Mouse (Mus musculus) hindbrain, embryonic 15.5 days (tissue): ENCODE measurements around the gene Fgfr2. TPM values are rescaled to one million over a fixed set of nuclear protein-coding genes. Genes with fewer than 3 reads are reported as not detected.

Source experiments
- ATAC-seq: fragments of 200-750 bp; cut with Nextera tagmentation; 2 replicates; pipeline ENCODE4 v1.8.0; 2017; ENCODE audit warnings: low read depth, moderate number of reproducible peaks, moderate TSS enrichment; ENCODE audit not compliant: low FRiP score
- H3K27ac ChIP-seq: fragments of 300-500 bp; sonication (generic); replicated peaks from 2 replicates; pipeline ENCODE4 v1.5.1; 2015; ENCODE audit warnings: mild to moderate bottlenecking, inconsistent platforms
- H3K27me3 ChIP-seq: fragments of 300-500 bp; sonication (generic); 2 replicates; pipeline ENCODE4 v1.6.1; 2015; ENCODE audit warnings: control low read depth, inconsistent platforms
- H3K36me3 ChIP-seq: fragments of 300-500 bp; sonication (generic); 2 replicates; pipeline ENCODE4 v1.6.1; 2015; ENCODE audit warnings: control low read depth, inconsistent platforms
- H3K4me1 ChIP-seq: fragments of 300-500 bp; sonication (generic); replicated peaks from 2 replicates; pipeline ENCODE4 v1.6.1; 2015; ENCODE audit warnings: control low read depth, inconsistent platforms
- H3K4me2 ChIP-seq: fragments of 300-500 bp; sonication (generic); 2 replicates; pipeline ENCODE4 v1.6.1; 2015; ENCODE audit warnings: moderate library complexity, mild to moderate bottlenecking, inconsistent platforms
- H3K4me3 ChIP-seq: fragments of 300-500 bp; sonication (generic); 2 replicates; pipeline ENCODE4 v1.5.1; 2015; ENCODE audit warnings: mild to moderate bottlenecking, inconsistent platforms
- H3K9ac ChIP-seq: fragments of 300-500 bp; sonication (generic); 2 replicates; pipeline ENCODE4 v1.6.1; 2015; ENCODE audit warnings: inconsistent platforms
- H3K9me3 ChIP-seq: fragments of 300-500 bp; sonication (generic); 2 replicates; pipeline ENCODE4 v1.6.1; 2016; ENCODE audit warnings: control low read depth, inconsistent platforms
- WGBS: fragments of 180-500 bp; shearing (Covaris S2); methylation state at CpG from one replicate; pipeline ENCODE4 v1.1.7; 2015; 5-methylcytosine and 5-hydroxymethylcytosine counted together
- polyA plus RNA-seq: library from polyadenylated mRNA; unstranded; fragments of >200 nt; fragmentation: Nextera tagmentation; extraction: Ambion mirVana; gene quantifications from 2 replicates; pipeline ENCODE4 v1.2.1, GENCODE M21; 2015

Fgfr2 gene
- polyA plus RNA-seq, 1 experiment from 2014 or later: 28.5 TPM

DNA sequence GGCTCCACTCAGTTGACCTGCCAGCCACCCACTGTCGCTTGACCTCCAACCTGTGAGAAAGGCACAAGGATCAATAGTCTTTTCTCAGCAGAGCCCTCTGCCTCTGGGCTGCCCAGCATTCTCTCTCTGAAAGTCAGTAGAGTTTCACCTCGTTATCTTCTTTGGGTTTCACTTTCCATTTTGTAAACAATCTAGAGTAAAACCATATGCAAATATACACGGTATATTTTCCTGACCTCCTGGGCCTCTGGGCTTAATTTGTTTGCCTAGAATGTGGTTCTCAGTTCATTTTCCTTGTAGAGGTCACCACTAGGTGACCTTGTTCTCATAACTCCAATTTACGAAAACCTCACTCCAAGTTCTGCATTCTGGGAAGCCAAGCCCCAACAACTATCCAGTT, 2322.5 kb downstream of the Fgfr2 start:
- Histone ChIP-seq H3K4me3 (no peak overlapping the region), H3K9ac (no peak overlapping the region), H3K27ac (no peak overlapping the region), H3K9me3 (no peaks in the 10 kb centered on the region), H3K4me1 (no peaks in the 10 kb centered on the region), H3K4me2 (no peak overlapping the region), H3K36me3 (no peaks in the 10 kb centered on the region), H3K27me3 (no peaks in the 10 kb centered on the region)
- WGBS: 77% methylated on average over 4 of the region's 4 CpGs
- ATAC-seq: no peak

GRCm38 (mm10) chr7:130799418-130799817, 2323.7 kb downstream of the Fgfr2 start:
- H3K9me3 ChIP-seq: no peaks in the 10 kb centered on the region
- H3K4me3 ChIP-seq: no peak overlapping the region
- H3K9ac ChIP-seq: no peak overlapping the region
- no peak overlapping the region for H3K27ac ChIP-seq
- WGBS: 92% methylated on average over 10 of the region's 10 CpGs
- no peak for ATAC-seq
- H3K4me1 ChIP-seq: no peaks in the 10 kb centered on the region
- no peaks in the 10 kb centered on the region for H3K36me3 ChIP-seq
- no peak overlapping the region for H3K4me2 ChIP-seq
- H3K27me3 ChIP-seq: no peaks in the 10 kb centered on the region

GRCm38 (mm10) chr7:130797524-130797923, 2325.6 kb downstream of the Fgfr2 start:
- 89% methylated on average over 6 of the region's 6 CpGs for WGBS
- Histone ChIP-seq H3K9me3 (no peaks in the 10 kb centered on the region), H3K27ac (no peak overlapping the region), H3K4me1 (no peaks in the 10 kb centered on the region), H3K27me3 (no peaks in the 10 kb centered on the region), H3K4me2 (no peak overlapping the region), H3K36me3 (no peaks in the 10 kb centered on the region), H3K4me3 (no peak overlapping the region), H3K9ac (no peak overlapping the region)
- ATAC-seq: no peak

GRCm38 (mm10) chr7:130796786-130797185, 2326.4 kb downstream of the Fgfr2 start:
- Histone ChIP-seq H3K27ac (no peak overlapping the region), H3K4me2 (no peak overlapping the region), H3K4me1 (no peaks in the 10 kb centered on the region), H3K9me3 (no peaks in the 10 kb centered on the region), H3K4me3 (no peak overlapping the region), H3K27me3 (no peaks in the 10 kb centered on the region), H3K36me3 (no peaks in the 10 kb centered on the region), H3K9ac (no peak overlapping the region)
- no peak for ATAC-seq
- 68% methylated on average over 8 of the region's 8 CpGs for WGBS

DNA sequence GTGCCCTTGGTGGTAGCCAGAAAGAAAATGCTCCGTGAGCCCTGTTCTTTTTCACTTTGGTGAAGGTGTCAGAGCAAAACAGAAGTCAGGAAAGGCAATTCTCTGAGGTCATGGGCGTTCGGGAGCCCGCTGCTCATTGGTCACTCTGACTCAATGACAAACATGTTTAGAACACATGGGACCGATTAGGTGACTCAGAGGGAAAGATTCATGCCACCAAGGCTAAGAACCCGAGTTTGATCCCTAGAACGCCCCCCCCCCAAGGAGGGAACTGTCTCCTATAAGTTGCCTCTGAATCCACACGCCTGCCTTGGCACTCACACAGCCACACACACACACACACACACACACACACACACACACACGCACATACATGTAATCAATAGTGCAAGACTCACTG, 2329.5 kb downstream of the Fgfr2 start:
- WGBS: 87% methylated on average over 9 of the region's 9 CpGs
- H3K4me2 ChIP-seq: no peak overlapping the region
- no peaks in the 10 kb centered on the region for H3K4me1 ChIP-seq
- no peak overlapping the region for H3K4me3 ChIP-seq
- no peak for ATAC-seq
- H3K36me3 ChIP-seq: no peaks in the 10 kb centered on the region
- no peaks in the 10 kb centered on the region for H3K27me3 ChIP-seq
- no peak overlapping the region for H3K9ac ChIP-seq
- no peak overlapping the region for H3K27ac ChIP-seq
- H3K9me3 ChIP-seq: no peaks in the 10 kb centered on the region

DNA sequence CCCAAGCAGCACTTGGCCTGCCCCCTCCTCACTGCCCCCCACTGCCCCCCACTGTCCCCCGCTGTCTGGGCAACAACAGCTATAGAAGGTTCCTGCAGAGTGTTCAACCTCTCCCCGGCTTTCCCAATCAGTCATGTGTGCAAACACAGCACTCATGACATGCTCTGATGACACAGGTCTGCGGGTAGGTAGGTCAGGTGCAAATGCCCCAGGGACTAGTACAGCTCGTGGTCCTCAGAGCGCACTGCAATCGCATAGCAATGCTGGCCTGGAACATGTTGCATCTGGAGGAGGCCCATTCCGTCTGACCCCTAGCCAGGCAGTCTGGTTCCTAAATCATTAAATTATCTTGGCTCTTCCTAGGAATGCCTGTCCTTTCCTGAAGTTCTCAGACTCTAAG, 2333.7 kb downstream of the Fgfr2 start:
- no peaks in the 10 kb centered on the region for H3K27me3 ChIP-seq
- no peak overlapping the region for H3K9ac ChIP-seq
- H3K4me3 ChIP-seq: no peak overlapping the region
- ATAC-seq: no peak
- H3K9me3 ChIP-seq: no peaks in the 10 kb centered on the region
- 83% methylated on average over 7 of the region's 7 CpGs for WGBS
- no peaks in the 10 kb centered on the region for H3K36me3 ChIP-seq
- H3K27ac ChIP-seq: no peak overlapping the region
- H3K4me1 ChIP-seq: no peaks in the 10 kb centered on the region
- H3K4me2 ChIP-seq: no peak overlapping the region

DNA sequence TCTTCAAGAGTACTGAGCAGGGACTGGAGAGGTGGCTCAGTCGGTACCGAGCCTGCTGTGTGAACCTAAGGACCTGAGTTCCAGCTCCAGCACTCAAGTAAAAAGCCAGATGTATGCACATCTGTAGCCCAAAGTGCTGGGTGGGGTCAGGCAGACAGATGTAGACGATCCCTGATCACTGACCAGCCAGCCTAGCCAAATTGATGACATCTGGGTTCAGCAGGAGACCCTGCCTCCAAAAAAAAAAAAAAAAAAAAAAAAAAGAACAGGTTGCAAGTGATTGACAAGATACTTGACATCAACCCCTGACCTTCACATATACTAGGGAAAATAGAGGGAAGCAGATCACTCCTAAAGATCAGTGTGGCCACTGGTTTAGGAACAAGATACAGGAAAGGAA, 2334.2 kb downstream of the Fgfr2 start:
- WGBS: 91% methylated on average over 3 of the region's 3 CpGs
- Histone ChIP-seq H3K27ac (no peak overlapping the region), H3K9ac (no peak overlapping the region), H3K27me3 (no peaks in the 10 kb centered on the region), H3K36me3 (no peaks in the 10 kb centered on the region), H3K4me1 (no peaks in the 10 kb centered on the region), H3K9me3 (no peaks in the 10 kb centered on the region), H3K4me3 (no peak overlapping the region), H3K4me2 (no peak overlapping the region)
- no peak for ATAC-seq

DNA sequence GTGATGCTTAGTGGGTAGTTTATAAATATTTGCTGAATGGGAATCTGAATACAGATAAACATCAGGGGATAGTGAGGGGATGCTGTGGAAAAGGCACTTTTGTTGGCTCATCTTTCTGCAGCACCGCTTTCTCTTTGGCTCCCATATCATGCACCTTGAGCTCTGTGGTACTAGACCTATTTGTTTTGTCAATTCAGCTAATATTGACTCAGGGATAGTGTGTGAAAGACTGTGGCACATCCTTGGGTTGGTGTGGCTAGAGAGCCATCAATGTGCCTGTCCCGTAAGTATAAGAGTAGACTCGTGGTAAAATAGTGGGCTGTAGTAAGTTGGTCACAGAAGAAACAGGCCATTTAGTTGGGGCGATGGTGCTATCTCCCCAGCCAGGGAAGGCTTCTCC, 2335.6 kb downstream of the Fgfr2 start:
- Histone ChIP-seq H3K27me3 (no peaks in the 10 kb centered on the region), H3K36me3 (no peaks in the 10 kb centered on the region), H3K9ac (no peak overlapping the region), H3K27ac (no peak overlapping the region), H3K4me2 (no peak overlapping the region), H3K9me3 (no peaks in the 10 kb centered on the region), H3K4me1 (no peaks in the 10 kb centered on the region), H3K4me3 (no peak overlapping the region)
- 94% methylated on average over 4 of the region's 4 CpGs for WGBS
- ATAC-seq: no peak

GRCm38 (mm10) chr7:130786708-130787107, 2336.4 kb downstream of the Fgfr2 start:
- no peak overlapping the region for H3K4me3 ChIP-seq
- 81% methylated on average over 5 of the region's 5 CpGs for WGBS
- no peaks in the 10 kb centered on the region for H3K36me3 ChIP-seq
- ATAC-seq: no peak
- H3K4me2 ChIP-seq: no peak overlapping the region
- no peaks in the 10 kb centered on the region for H3K9me3 ChIP-seq
- H3K9ac ChIP-seq: no peak overlapping the region
- no peaks in the 10 kb centered on the region for H3K27me3 ChIP-seq
- no peaks in the 10 kb centered on the region for H3K4me1 ChIP-seq
- no peak overlapping the region for H3K27ac ChIP-seq

- Histone ChIP-seq H3K36me3 (no peaks in the 10 kb centered on the region), H3K9ac (no peak overlapping the region), H3K4me3 (no peak overlapping the region), H3K4me2 (no peak overlapping the region), H3K27ac (no peak overlapping the region), H3K27me3 (no peaks in the 10 kb centered on the region), H3K4me1 (no peaks in the 10 kb centered on the region), H3K9me3 (no peaks in the 10 kb centered on the region)
- 73% methylated on average over 12 of the region's 12 CpGs for WGBS
- ATAC-seq: no peak
Measured at GRCm38 (mm10) chr7:130785923-130786575, 2337.1 kb downstream of the Fgfr2 start.

- Histone ChIP-seq H3K4me2 (no peak overlapping the region), H3K4me3 (no peak overlapping the region), H3K9ac (no peak overlapping the region), H3K27me3 (no peaks in the 10 kb centered on the region), H3K9me3 (no peaks in the 10 kb centered on the region), H3K36me3 (no peaks in the 10 kb centered on the region), H3K4me1 (no peaks in the 10 kb centered on the region), H3K27ac (no peak overlapping the region)
- WGBS: 86% methylated on average over 5 of the region's 5 CpGs
- ATAC-seq: no peak
Measured at GRCm38 (mm10) chr7:130782501-130783050, 2340.6 kb downstream of the Fgfr2 start.

DNA sequence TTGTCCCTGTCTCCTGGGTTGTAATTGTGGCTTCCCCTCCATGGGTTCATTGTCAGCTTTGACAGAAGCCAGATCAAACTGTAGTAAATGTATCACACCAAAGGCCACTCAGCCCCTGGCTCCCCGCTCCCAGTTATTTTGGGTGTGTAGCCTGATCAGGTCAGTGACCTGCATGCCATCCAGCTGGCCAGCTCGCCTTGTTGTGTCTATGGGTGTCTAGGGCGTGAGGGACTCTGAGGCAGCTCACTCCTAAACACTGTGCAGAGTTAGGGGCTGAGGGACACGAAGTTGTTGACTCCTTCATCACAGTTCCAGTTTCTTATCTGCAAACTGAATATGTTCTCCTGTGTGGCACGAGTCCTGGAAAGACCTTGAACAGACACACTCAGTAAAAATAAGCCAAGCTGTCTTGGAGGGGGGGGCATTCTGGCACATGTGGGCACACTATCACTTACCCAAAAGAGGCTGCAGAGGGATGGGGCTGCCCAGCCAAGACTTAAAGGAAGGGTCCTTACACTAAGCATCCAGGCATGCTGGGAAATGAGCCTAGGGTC, 2342.2 kb downstream of the Fgfr2 start:
- Histone ChIP-seq H3K4me3 (no peak overlapping the region), H3K4me1 (no peaks in the 10 kb centered on the region), H3K36me3 (no peaks in the 10 kb centered on the region), H3K4me2 (no peak overlapping the region), H3K9ac (no peak overlapping the region), H3K27me3 (no peaks in the 10 kb centered on the region), H3K9me3 (no peaks in the 10 kb centered on the region), H3K27ac (no peak overlapping the region)
- 85% methylated on average over 5 of the region's 5 CpGs for WGBS
- ATAC-seq: no peak
